Mouse (Mus musculus): ENCODE data around the gene Ift140.
"Not testable (repeated sequence)": the region's sequence is repeated elsewhere in the genome, so short reads cannot be mapped to it uniquely, and the experiment has no call there.

Gene Ift140

DNA sequence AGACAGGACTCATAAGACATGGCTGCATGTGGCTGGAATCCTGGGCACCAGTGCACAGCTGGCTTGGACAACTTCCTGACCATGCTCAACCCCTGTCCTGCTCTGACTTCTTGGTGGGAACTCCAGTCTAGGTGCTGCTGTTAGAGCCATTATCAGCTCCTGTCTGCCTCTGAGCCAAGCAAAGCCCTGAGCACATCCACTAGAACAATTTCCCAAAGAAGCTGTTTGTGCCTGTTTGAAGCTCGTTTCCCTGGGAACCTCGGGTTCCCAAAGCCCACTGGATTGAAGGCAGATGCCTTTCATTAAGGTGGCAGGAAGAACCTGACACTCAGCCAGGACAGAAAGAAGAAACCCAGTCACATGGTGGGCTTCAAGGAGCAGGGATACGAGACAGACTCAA, 104.5 kb downstream of the Ift140 start, which contains the start of gene Ptx4:
TSS of gene Ptx4 (plus strand) at position 355 of the 400 bp plus-strand sequence.
- DNase-seq: no peak

DNA sequence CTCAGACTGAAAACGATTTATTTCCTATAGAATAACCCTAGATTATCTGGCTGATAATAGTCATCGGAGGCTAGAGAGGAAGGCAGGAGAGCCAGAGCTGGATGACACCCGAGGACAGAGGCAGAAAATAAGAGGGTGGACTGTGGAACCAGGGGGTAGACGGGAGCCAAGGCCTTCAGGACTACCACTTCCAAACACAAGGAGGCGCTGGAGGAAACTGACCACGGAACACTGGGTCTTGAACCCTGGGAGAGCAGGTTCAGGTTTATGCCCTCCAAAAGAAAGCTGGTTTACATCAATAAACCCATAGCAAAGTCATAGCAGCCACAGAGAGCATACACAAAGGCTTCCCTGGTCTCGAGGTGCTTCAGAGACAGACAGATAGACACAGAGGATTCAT, 108.1 kb downstream of the Ift140 start:
- no peak for DNase-seq

DNA sequence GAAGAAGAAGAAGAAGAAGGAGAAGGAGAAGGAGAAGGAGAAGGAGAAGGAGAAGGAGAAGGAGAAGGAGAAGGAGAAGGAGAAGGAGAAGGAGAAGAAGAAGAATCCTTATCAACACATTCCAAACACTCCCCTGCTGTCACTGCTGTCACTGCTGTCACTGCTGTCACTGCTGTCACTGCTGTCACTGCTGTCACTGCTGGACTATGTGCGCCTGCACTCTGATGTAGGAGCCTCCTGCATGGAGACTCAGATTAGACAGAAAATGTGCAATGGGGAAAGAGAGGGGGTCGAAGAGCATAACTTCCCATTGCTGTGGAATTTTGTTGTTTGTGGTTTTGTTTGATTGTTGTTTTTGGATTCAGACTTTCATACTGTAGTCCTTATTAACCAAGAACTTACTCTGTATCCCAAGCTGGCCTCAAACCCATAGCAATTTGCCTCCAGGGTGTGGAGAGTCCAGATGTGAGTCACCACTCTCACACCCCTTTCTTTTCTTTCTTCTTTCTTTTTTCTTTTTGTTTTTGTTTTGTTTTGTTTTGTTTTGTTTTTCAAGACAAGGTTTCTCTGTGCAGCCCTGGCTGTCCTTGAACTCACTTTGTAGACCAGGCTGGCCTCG, 109.7 kb downstream of the Ift140 start:
- DNase-seq: not testable (repeated sequence)

DNA sequence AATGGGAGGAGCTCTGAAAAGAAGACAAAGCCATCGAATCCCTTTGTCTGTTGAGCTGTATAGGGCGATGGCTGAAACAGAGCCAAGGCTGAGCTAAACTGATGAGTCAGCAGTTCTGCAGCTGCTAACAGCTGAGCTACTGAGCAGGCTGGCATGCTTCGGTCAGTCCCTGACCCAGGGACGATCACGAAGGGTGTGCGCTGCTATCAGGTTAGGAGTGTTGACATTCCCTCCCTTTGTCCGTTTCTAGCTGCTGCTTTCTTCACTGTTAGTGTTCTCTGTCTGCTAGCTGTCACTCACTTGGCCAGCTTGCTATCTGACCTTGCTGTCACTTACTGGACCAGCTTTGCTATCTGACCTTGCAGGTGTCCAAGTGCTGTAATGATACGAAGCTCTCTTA, 111.2 kb downstream of the Ift140 start:
- no peak for DNase-seq

DNA sequence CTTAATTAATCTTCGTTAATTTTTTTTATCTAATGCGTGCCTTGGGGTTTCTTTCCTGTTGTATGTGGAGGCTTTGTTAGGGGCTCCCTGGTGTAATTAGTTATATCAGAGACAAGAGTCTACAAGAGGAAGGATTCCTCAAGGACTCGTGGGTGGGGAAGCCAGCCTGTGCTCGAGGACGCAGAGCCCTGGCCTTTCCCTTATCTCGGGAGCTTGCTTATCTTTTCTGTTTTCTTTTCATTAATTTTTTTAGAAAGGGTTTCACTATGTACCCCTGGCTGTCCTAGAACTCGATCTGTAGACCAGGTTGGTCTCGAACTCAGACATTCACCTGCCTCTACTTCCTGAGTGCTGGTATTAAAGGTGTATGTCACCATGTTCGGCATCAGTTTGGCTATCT, 111.8 kb downstream of the Ift140 start:
- DNase-seq: no peak

DNA sequence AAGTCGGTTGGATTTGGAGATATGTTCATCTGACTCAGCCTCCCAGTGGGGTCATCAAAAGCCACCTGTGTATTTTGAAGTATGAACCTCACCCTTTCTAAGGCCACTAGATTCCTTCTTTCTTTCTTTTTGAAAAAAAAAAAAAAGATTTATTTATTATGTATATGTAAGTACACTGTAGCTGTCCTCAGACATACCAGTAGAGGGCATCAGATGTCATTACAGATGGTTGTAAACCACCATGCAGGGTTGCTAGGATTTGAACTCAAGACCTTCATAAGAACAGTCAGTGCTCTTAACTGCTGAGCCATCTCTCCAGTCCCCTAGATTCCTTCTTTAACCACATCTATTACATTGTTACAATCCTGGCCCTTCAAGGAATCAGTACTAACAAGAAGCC, 114.2 kb downstream of the Ift140 start:
- no peak for DNase-seq

DNA sequence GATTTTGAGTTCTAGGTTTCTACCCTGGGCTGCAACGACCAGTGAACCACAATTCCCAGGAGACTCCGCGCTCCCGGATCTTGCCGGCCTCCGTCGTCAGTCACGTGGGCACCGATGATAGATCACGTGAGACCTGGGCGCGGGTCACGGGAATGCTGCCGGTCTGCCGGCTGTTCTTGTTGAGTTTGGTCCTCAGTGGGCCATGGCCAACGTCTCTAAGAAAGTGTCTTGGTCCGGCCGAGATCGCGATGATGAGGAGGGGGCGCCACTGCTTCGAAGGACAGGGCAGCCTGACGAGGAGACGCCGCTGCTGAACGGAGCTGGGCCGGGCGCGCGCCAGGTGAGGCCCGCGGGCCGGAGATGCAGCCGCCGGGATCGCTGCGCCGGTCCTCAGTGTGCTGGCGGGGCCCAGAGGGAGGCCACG, 117.4 kb downstream of the Ift140 start, which contains the start of gene Clcn7:
TSS of gene Clcn7 (plus strand) at position 117 of the 424 bp plus-strand sequence.
- peak; percentile 97 to 99 for DNase-seq

DNA sequence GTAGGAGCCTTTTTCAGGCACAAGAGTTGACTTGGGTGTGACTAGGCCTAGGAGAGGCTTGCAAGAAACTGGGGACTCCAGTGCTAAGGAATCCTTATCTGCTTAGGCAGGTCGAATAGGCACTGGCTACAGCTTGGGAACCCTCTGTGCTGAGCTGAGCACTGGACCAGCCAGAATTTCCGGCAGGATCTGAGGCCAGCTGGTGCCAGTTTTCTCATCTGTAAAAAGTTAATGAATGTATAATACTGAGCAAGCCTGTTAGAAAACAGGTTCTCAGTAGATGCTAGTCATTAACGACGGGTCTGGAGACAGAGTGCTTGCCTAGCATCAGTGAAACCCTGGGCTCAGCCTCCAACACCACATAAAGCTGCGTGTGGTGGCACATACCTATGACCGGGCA, 119.7 kb downstream of the Ift140 start:
- no peak for DNase-seq

DNA sequence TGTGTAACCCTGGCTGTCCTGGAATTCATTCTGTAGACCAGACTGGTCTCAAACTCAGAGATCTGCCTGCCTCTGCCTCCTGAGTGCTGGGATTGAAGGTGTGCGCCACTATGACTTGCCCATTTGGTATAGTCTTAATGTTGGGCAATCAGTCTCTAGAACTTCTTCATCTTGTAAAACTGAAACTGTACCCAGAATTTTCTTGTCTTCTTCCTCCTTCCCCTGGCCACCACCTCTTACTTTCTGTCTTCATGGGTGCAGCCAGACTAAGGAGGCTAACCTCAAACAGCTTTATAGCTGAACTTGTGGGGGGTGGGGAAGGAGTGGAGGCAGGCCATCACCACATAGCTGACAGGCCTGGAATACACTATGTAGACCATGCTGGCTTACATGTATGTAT, 122.9 kb downstream of the Ift140 start:
- DNase-seq: no peak

DNA sequence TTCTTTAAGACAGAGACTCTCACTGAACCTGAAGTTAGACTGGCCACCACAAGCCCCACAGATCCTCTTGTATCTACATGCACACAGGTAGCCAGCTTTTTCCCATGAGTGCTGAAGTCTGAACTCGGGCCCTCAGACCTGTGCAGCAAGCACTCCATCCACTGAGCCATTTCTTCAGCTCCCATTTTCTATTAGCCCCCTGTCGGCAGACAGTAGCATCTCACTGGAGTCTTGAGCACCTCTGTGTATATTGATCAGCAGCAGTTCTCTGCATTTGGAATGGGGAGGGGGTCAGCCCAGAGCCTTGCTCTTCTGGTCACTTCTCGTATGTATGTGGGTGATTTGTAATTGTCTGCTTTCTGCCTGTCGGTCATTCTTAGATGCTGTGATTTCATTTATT, 124.1 kb downstream of the Ift140 start:
- no peak for DNase-seq

Data from cerebellum, postnatal 36 days (tissue).